Mouse (Mus musculus): ENCODE data around the gene Ccdc80. TPM values are rescaled to one million over a fixed set of nuclear protein-coding genes. Genes with fewer than 3 reads are reported as not detected.
A peak's percentile ranks its signal among the peaks of the same experiment; 100 is the strongest.

Ccdc80 gene
- polyA plus RNA-seq, 1 experiment from 2014 or later: 81.4 TPM

DNA sequence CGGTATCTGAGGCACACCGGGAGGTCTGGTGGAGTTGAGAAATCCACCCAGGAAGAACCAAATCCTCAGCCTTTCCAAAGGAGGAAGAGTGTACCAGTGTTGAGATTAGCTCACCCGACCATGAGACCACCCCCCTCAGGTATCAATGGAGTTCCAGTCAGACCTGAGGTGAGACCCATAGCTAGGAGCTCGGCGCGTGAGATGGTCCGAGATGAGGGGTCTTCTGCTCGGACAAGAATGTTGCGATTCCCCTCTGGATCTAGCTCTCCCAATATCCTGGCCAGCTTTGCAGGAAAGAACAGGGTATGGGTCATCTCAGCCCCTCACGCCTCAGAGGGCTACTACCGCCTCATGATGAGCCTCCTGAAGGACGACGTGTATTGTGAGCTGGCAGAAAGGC is 1.8 kb downstream of the Ccdc80 start:
- no peak overlapping the region for H3K9ac ChIP-seq
- no peak overlapping the region for H3K27ac ChIP-seq
- H3K4me1 ChIP-seq (replicated peaks): peaks cover 10% of the 10 kb centered on the region
- 83% methylated on average over 13 of the region's 13 CpGs for WGBS
- H3K9me3 ChIP-seq: no peaks in the 10 kb centered on the region
- no peaks in the 10 kb centered on the region for H3K27me3 ChIP-seq (replicated peaks)
- H3K4me3 ChIP-seq (replicated peaks): peak overlapping the region; percentile 40
- no peaks in the 10 kb centered on the region for H3K36me3 ChIP-seq
- ATAC-seq: no peak; the same call in 1 of the 2 replicates
- peak overlapping the region; percentile 67 for H3K4me2 ChIP-seq (replicated peaks)

DNA sequence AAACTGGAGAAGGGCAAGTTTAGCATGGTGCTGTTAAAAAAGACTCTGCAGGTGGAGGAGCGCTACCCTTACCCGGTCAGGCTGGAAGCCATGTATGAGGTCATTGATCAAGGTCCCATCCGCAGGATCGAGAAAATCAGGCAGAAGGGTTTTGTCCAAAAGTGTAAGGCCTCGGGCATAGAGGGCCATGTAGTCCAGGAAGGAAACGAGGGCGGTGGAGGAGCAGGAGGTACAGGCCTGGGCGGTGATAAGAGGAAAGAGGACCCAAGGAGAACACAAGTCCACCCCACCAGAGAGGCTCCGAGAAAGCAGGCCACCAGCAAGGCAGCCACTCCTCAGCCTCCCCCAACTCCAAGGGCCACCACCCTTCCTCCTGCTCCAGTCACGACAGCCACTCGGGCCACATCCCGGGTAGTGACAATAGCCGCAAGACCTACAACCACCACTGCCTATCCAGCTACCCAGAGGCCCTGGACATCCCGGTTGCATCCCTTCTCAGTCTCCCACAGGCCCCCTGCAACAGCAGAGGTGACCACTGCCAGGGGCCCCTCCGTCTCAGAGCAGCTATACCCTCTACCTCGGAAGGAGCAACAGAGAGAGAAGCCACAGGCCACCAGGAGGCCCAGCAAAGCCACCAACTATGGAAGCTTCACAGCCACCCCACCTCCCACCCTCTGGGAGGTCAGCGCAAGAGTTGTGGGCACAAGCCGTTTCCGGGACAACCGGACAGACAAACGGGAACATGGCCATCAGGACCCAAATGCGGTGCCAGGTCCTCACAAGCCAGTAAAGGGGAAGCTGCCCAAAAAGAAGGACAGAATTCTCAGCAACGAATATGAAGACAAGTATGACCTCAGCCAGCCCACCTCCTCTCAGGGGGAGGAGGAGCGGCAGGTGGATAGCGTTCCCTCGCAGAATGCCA is 2.6 kb downstream of the Ccdc80 start:
- Histone ChIP-seq H3K4me1 (replicated peaks) (peaks cover 10% of the 10 kb centered on the region), H3K4me2 (replicated peaks) (peak overlapping the region; percentile 67; the same call in 1 of the 2 replicates)
- 89% methylated on average over 26 of the region's 26 CpGs for WGBS

GRCm38 (mm10) chr16:45097467-45097866 is 4.3 kb downstream of the Ccdc80 start:
- peaks cover 10% of the 10 kb centered on the region for H3K4me1 ChIP-seq (replicated peaks)
- ATAC-seq: no peak

More for the DNA sequence above, 2.6 kb downstream of the Ccdc80 start:
- Histone ChIP-seq H3K27me3 (replicated peaks) (no peaks in the 10 kb centered on the region), H3K4me3 (replicated peaks) (0 out of 2 replicates have a peak overlapping the region, but pooled peaks have one; percentile 40), H3K36me3 (no peaks in the 10 kb centered on the region), H3K9me3 (no peaks in the 10 kb centered on the region), H3K27ac (no peak overlapping the region), H3K9ac (no peak overlapping the region)
- ATAC-seq: no peak

DNA sequence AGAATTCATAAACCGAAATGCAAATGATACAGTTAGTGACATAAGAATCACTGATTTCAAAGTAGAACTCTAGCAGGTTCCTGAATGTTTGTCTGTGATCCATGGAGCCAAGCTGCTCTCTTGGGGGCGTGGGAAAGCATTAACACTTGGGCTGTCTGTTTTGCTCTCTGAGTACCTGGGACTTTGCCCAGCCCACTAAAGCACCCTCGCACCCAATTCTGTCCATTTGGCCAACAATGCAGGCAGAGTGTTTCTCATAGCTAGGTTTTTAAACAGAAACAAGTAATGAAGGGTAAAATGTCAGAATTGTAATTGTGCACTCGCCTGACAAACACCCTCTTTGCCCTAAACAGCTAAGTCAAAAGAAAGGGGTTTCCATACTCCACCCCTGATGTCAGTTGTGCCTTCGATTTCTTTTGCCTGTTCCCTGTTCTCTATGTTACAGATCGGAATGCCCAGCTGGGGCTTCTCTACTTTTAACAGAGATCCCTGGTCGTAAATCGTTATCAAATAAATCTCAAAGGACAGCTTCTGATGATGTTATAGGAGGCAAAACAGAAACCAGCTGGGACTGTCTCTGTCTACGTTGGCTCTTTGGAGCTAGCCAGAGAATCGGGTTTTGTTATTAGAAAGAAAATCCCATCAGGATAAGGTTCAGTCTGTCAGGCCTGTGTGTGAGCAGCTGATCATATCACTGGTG is 5.1 kb downstream of the Ccdc80 start:
- ATAC-seq: peak; percentile 51; the same call in 1 of the 2 replicates
- 0 out of 2 replicates have a peak overlapping the region, but pooled peaks have one; percentile 13 for H3K27ac ChIP-seq

More at GRCm38 (mm10) chr16:45097467-45097866, 4.3 kb downstream of the Ccdc80 start:
- no peak overlapping the region for H3K27ac ChIP-seq
- peak overlapping the region; percentile 33; the same call in 1 of the 2 replicates for H3K4me2 ChIP-seq (replicated peaks)
- H3K27me3 ChIP-seq (replicated peaks): no peaks in the 10 kb centered on the region
- 92% methylated on average over 2 of the region's 2 CpGs for WGBS
- H3K9me3 ChIP-seq: no peaks in the 10 kb centered on the region
- H3K36me3 ChIP-seq: no peaks in the 10 kb centered on the region
- H3K4me3 ChIP-seq (replicated peaks): no peak overlapping the region
- H3K9ac ChIP-seq: no peak overlapping the region

DNA sequence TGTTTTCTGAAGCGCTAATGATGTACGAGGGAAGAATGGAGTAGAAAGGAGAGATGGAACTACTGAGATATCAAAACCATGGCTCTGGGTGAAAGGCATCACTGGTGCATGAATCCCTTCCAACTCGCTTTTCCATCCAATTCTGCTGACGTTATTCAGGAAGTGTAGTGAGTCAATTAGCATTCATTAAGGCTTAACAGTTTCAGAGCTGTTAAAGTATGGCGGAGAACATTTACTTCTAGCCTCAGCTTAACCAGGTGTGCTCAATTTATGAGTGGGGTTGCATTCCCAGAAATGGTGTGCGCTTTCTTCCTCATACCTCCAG is 5.6 kb downstream of the Ccdc80 start:
- Histone ChIP-seq H3K27me3 (replicated peaks) (no peaks in the 10 kb centered on the region), H3K4me3 (replicated peaks) (no peak overlapping the region), H3K27ac (no peak overlapping the region), H3K36me3 (no peaks in the 10 kb centered on the region), H3K4me1 (replicated peaks) (peaks cover 7% of the 10 kb centered on the region), H3K4me2 (replicated peaks) (peak overlapping the region; percentile 44; the same call in 1 of the 2 replicates), H3K9ac (no peak overlapping the region), H3K9me3 (no peaks in the 10 kb centered on the region)
- 58% methylated on average over 6 of the region's 6 CpGs for WGBS
- no peak for ATAC-seq

More for the DNA sequence above, 5.1 kb downstream of the Ccdc80 start:
- Histone ChIP-seq H3K9ac (no peak overlapping the region), H3K36me3 (no peaks in the 10 kb centered on the region), H3K4me1 (replicated peaks) (peaks cover 9% of the 10 kb centered on the region), H3K27me3 (replicated peaks) (no peaks in the 10 kb centered on the region), H3K9me3 (no peaks in the 10 kb centered on the region), H3K4me2 (replicated peaks) (peak overlapping the region; percentile 44), H3K4me3 (replicated peaks) (peak overlapping the region; percentile 6; the same call in 1 of the 2 replicates)
- 40% methylated on average over 10 of the region's 10 CpGs for WGBS

- Histone ChIP-seq H3K27ac (no peak overlapping the region), H3K4me1 (replicated peaks) (0 out of 2 replicates have a peak, but pooled peaks cover 3% of the 10 kb centered on the region), H3K9ac (no peak overlapping the region), H3K9me3 (no peaks in the 10 kb centered on the region), H3K36me3 (no peaks in the 10 kb centered on the region), H3K4me2 (replicated peaks) (no peak overlapping the region), H3K4me3 (replicated peaks) (no peak overlapping the region), H3K27me3 (replicated peaks) (no peaks in the 10 kb centered on the region)
- ATAC-seq: no peak
- 68% methylated on average over 3 of the region's 3 CpGs for WGBS
Observed at GRCm38 (mm10) chr16:45100892-45101291, 7.7 kb downstream of the Ccdc80 start.

DNA sequence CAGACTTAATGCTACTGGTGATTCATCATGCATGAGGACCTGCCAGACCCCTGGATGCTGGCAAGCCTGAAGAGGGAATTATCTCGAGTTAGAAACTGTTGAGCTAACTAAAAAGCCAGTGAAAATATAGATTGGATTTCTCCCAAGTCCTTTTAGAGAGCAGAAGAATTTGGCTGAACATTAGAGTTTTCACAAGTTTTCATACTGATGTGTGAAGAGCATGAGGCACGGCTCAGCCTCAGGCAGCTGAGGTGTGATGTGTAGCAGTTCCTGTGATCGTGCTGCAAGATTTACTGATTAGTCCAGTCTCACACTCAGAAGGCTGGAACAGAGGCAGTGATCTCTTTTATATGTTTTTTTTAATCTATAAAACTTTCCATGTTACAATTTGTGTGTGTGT is 11.8 kb downstream of the Ccdc80 start:
- 57% methylated on average over 3 of the region's 3 CpGs for WGBS
- Histone ChIP-seq H3K27ac (no peak overlapping the region), H3K4me1 (replicated peaks) (no peaks in the 10 kb centered on the region)

DNA sequence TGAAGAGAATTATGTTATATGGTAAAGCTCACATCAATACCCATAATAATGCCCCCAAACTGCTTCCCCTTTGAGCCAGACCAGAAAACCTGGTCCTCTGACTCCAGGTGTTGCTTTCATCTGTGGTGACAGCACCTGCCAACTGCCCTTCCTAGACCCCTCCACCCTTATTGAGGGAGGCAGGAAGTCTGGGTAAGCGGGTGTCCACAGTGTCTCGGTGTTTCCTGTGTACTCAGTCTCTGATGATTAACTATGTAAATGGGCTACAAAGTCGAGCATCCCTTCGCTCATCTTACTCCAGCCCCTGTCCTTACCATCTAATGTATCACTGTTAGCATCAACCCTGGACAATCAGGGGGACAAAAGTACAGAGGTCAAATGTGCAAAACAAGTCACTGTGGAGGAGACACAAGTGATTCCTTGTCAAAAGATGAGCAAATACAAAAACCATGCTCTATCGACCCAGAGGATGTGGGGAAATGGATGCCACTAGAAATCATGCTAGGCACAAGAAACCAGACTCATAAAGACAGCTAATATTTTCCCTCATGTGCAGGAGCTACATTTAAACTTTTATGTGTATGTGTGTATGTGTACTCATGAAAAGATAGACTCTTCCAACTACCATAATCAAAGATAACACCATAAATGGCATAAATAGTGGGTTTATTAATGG is 15.1 kb downstream of the Ccdc80 start:
- Histone ChIP-seq H3K27me3 (replicated peaks) (no peaks in the 10 kb centered on the region), H3K27ac (no peak overlapping the region), H3K4me1 (replicated peaks) (no peaks in the 10 kb centered on the region), H3K9ac (no peak overlapping the region), H3K4me2 (replicated peaks) (no peak overlapping the region), H3K4me3 (replicated peaks) (no peak overlapping the region), H3K36me3 (no peaks in the 10 kb centered on the region), H3K9me3 (no peaks in the 10 kb centered on the region)
- 61% methylated on average over 5 of the region's 5 CpGs for WGBS
- ATAC-seq: no peak

More for the DNA sequence above, 11.8 kb downstream of the Ccdc80 start:
- no peaks in the 10 kb centered on the region for H3K36me3 ChIP-seq
- ATAC-seq: no peak
- no peaks in the 10 kb centered on the region for H3K27me3 ChIP-seq (replicated peaks)
- H3K4me3 ChIP-seq (replicated peaks): no peak overlapping the region
- H3K9ac ChIP-seq: no peak overlapping the region
- H3K9me3 ChIP-seq: no peaks in the 10 kb centered on the region
- no peak overlapping the region for H3K4me2 ChIP-seq (replicated peaks)

GRCm38 (mm10) chr16:45110498-45110897 is 17.3 kb downstream of the Ccdc80 start:
- H3K9me3 ChIP-seq: no peaks in the 10 kb centered on the region
- peak; percentile 82 for ATAC-seq
- H3K4me1 ChIP-seq (replicated peaks): no peaks in the 10 kb centered on the region
- H3K4me2 ChIP-seq (replicated peaks): no peak overlapping the region
- no peak overlapping the region for H3K27ac ChIP-seq
- H3K4me3 ChIP-seq (replicated peaks): no peak overlapping the region
- H3K27me3 ChIP-seq (replicated peaks): no peaks in the 10 kb centered on the region
- no peaks in the 10 kb centered on the region for H3K36me3 ChIP-seq
- 30% methylated on average over 4 of the region's 4 CpGs for WGBS
- H3K9ac ChIP-seq: no peak overlapping the region

DNA sequence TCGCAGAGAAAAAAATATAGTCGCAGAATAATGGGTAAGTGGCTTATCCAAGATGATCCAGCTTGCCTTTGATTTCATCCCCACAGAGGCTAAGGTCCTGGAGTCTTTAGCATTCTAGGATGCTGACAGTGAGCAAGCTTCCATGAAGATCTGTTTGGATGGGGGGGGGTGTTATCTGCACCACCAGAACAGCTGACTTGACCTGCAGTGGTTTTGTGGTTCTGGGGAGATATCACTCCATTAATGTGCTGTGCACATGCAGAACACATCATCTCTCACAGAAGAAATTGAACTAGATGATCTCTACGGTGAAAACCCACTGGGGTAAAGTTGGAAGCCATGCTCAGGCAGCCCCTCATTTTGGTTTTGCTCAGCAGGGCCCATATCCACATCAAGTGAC is 24.0 kb downstream of the Ccdc80 start:
- no peaks in the 10 kb centered on the region for H3K9me3 ChIP-seq
- ATAC-seq: no peak
- no peak overlapping the region for H3K4me2 ChIP-seq (replicated peaks)
- H3K4me3 ChIP-seq (replicated peaks): no peak overlapping the region
- 0 out of 2 replicates have a peak, but pooled peaks cover 8% of the 10 kb centered on the region for H3K4me1 ChIP-seq (replicated peaks)
- H3K27me3 ChIP-seq (replicated peaks): no peaks in the 10 kb centered on the region
- no peak overlapping the region for H3K9ac ChIP-seq
- 91% methylated on average over 3 of the region's 3 CpGs for WGBS
- H3K36me3 ChIP-seq: no peaks in the 10 kb centered on the region
- no peak overlapping the region for H3K27ac ChIP-seq

- ATAC-seq: no peak
- Histone ChIP-seq H3K36me3 (no peaks in the 10 kb centered on the region), H3K27ac (no peak overlapping the region), H3K9ac (no peak overlapping the region), H3K4me1 (replicated peaks) (0 out of 2 replicates have a peak, but pooled peaks cover 8% of the 10 kb centered on the region), H3K4me3 (replicated peaks) (no peak overlapping the region), H3K9me3 (no peaks in the 10 kb centered on the region), H3K27me3 (replicated peaks) (no peaks in the 10 kb centered on the region), H3K4me2 (replicated peaks) (no peak overlapping the region)
- 50% methylated on average over 3 of the region's 3 CpGs for WGBS
Observed at GRCm38 (mm10) chr16:45118760-45119159, 25.6 kb downstream of the Ccdc80 start.
